Mouse (Mus musculus) right cerebral cortex, adult 18-20 months (tissue): ENCODE measurements around the gene Syn3.
A peak's percentile ranks its signal among the peaks of the same experiment; 100 is the strongest.

Experiments
- DNase-seq: peaks from one replicate; pipeline ENCODE4 v3.0.0; 2022; ENCODE audit warnings: mixed read lengths

Syn3 gene

DNA sequence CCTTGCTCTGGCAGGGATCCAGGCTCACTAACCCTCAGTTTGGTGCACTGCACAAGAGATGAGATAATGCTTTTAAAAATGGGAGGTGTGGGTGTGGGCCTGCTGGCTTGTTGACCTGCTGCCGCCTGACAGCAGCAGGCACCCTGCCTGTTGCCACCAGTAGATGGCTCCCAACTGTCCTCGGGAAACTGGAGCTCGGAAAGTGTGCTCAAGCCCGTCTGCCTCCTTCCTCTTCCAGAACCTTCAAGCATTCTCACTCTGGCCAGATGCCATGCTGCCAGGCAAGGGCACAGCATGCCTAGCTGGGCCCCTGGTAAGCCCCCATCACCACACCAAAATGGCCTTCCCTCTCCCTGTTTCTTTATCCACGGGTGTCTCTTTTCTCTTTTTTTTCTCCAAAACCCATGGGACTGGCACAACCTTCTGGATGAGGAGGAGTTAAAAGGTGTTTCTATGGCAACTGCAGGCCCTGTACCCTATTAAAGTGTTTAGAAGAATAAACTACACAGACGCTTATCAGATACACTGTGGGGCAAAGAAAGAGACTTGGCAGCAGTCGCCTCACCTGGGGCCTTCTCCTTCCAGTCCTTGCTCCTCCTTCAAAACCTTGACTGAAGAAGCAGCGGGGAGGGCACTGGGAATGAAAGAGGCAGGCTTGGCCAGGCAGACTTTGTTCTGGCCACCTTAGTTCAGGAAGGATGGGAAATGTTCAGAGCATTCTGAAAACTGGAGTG is 195.8 kb downstream of the Syn3 start:
- peak; percentile 71 for DNase-seq

DNA sequence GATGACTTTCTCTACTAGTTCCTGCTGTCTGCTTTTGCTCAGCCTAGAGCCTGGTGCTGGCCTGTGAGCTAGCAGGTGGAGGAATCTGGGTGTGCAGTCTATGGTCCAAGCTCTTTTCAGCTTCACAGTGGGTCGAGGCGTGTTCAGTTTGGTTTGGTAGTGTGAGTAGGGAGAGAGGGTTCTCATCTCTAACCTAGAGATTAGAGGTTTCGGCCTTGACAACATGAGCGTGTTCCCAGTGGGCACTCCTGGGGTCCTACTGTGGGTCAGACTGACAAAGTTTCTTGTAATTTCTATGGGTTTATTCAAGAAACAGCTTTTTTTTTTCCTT is 196.4 kb downstream of the Syn3 start:
- no peak for DNase-seq

DNA sequence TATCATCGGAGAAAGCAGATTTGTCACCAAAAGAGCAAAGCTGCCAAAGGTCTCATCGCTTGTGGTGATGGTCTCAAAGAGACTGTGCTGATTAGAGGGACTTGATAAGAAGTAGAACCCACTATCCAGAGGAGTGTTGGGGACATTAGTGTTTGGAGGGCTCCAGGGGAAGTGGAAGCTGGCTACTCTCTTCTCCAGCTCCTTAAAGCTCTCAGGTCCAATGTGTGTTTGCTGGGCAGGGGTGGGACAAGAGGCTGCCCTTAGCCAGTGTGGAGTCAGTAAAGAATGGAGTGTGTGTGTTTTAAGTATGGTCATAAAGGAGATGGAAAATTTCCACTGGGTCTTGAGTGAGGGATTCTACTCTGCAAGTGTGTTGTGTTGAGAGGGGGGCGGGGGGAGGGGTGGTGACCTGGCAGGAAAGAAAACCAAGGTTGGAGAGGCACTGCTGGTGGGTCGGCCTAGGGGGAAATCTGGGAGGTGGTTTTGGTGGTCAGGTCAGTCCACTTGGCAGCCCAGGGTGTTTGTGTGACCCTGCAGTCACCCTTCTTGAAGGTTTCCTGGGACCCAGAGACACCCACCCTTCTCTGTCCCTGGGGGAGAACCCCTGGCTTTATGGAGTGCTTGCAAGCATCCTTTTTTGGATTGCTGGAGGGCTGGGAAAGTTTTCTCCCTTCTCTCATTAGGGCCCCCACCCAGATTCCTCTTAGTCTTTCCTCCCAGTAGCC is 196.9 kb downstream of the Syn3 start:
- no peak for DNase-seq

DNA sequence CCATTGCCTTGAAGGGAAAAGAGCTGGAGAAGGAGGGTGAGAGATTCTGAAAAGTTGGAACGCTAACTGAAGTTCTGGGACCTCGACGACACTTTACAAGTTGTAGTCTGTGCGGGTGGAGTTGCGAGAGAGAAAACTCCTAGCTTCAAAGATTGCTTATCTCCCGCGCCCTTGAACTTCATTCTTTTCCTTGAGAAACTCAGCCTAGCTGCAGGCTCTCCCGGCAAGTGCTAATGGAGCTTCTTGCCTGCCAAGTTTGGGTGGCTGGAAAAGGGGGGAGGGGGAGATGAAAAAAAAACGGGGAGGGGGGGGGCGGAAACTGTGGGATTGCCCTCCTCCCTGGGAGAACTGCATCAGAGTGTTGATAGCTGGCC is 197.6 kb downstream of the Syn3 start:
- no peak for DNase-seq

DNA sequence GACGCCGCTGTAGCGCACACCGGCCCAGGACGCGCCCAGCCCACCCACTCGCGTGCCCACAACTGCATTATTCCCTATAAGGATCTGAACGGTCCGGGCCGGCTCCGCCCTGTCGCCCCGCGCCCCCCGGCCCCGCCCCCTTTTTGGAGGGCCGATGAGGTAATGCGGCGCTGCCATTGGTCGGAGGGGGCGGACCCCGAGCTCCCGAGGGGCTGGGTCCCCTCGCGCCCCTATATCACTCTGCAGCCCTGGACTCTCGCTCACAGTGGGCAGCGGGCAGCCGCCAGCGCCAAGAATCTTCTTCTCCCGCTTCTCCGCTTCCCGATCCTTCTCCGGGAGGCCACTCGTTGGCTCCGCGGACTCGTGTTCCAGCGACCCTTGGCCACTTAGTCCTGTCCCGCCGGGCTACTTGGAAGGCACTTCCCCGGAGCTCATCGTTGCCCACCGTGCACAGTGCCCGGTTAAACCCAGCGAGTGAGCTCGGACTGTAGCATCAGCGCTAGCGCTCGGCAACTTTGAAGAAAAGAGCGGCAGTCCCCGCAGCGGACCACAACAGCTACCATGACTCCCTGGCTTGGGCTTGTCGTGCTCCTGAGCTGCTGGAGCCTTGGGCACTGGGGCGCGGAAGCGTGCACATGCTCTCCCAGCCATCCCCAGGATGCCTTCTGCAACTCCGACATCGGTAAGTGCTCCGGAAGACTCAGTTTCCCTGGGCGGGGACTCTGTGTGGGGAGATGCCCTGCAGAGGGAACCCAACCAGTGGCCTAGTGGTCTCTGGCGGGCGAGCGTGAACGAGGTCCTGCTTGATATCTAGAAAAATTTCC is 198.2 kb downstream of the Syn3 start, which contains the start of gene Timp3:
Timp3 (plus strand) TSS at position 80 of the 824 bp plus-strand sequence.
- peak; percentile 46 for DNase-seq

DNA sequence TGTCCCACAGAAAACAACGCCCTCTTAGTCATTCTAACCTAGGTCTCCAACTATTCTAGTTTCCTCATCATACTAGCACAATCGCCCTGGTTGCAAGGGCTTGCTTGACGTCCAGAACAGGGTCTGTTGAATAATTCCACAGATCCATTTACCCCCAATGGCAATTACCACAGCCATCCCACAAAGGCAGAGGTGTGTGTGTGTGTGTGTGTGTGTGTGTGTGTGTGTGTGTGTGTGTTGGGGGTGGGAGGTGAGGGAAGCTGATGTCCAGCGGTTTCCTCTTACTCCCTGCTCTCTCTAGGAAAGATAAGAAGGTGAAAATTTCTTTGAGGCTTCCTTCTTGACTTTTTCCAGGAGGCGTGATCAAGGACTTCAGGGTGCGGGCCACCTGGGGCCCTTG is 198.9 kb downstream of the Syn3 start:
- DNase-seq: no peak

DNA sequence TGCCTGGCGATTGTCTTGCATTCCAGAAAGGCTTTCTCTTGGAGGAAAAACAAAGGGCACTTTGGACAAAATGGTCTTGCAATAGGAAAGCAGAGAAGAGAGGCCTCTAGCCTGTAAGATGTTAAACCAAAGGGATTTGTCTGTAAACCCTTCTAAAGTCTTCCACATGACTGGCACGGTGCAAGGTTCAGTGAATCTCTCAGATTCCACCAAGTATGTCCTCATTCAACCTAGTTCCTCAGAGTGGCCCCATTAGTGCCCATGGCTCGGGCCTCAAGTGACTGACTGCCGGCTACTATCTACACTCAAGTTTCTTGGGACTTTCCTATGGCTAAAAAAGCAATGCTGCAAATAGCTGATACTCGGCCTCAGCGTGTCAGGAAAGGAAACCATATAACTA is 200.4 kb downstream of the Syn3 start:
- no peak for DNase-seq

DNA sequence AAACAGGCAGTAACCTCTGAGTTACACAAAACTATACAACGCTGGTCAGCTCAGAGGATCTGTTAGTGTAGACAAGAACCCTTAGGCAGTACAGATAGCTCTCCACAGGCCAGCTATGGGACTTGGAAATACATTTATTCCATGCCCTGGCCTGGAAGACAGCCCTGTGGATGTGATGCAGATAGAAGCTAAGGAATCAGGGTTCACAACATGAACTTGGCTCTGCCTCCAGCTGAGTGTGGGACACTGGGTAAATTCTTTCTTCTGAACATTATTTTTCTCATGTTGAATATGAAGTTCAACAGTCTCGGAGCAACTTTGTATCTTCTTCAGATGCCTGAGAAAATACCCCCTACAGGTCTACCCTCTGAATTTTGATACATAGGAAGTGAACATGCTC is 201.4 kb downstream of the Syn3 start:
- DNase-seq: no peak

DNA sequence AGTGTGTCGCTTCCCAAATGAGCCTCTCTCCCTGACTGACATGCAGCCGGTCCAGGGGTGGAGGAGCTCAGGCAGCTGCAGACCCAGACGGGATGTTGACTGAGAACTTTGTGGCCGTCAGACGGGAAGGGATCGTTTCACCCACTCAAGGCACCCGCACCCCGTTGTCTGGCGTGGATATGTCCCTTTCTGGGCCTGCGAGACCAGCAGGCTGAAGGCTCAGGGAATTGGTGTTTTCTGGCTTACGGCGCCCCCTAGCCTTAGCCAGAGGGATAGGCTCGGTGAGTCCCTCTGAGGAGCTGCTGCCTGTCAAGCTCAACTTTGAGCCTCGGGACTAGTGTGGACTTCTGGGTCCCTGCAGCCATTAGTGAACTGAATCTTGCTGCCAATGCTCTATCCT is 202.6 kb downstream of the Syn3 start:
- peak; percentile 74 for DNase-seq

DNA sequence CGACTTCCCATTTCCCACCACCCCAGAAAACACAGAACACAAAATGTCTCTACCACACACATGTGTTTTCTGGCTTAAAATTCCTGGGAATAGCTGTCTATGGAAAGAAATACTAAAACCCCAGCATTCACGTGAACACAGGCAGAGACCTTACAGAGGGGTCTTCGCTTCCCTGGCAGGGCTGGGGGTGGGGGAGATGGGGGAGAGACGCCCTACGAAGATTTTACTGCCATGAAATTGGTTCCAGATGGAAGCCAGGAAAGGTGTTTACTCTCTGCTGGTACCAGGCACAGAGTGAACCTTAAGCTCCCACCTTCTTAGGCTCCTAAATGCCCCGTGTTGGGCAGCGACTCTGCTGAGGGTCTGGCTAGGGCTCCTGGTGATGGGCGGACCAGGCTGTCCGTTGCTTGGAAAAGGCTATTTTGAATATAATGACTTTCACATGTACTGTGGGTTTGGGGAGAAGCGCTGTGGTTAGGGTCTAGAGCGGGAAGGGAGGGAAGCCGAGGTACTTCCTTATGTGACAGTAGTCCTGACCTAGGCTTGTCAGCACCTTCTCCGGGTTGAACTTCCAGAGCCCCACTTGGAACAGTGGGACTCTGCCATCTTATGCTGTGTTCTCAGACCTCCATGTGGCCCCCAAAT is 203.1 kb downstream of the Syn3 start:
- no peak for DNase-seq

DNA sequence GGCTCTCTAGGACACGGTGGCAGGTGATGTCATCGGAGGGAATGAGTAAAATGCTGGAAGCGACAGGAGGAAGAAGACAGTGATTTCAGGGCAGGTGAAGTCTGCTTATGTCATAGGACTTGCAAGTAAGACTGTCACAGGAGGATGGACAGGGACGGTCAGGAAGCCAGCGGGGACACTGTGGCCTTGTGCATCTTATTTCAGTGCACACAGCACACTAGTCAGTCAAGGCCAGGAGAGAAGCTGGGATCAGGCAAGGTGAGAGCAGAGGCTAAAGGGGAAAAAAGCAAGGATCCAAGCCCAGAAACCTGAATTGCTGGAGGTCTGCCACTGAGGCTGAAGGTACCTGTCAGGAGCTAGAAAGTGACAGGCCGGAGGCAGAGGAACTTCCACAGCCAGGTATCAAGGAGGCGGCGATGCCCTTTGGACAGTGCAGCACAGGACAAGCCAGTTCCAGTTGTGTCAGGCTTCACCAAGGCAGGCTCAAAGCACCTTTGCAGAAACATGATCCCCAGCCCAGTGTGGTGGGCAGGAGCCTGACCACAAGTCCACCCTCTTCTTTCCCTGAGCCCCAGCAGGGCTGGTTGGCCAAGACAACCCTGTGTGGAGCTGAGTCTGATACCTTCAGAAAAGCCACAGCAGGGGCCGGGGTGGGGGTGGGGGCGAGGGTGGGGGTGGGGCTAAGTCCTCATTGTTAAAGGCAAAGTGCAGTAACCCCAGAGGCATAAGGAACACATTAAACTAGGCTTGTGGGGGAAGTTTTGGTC is 203.9 kb downstream of the Syn3 start:
- DNase-seq: no peak

DNA sequence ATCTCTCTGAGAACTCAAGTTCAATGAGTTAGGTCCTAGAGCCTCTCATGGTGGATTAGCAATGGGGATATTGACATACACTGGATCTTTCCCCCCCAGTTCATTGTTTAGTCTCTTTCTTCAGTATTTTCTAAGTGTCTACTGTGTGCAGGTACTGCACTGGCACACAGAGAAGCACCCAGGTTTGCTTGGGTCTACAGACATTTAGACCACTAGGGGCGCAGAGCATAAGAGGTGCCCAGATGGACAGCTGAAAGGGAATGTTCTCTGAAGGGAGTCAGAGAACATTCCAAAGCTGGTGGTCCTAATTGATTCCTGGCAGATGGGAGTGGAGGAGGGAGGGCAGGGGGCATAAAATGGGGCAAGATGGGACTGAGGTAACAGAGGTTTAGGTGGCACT is 204.8 kb downstream of the Syn3 start:
- DNase-seq: no peak

DNA sequence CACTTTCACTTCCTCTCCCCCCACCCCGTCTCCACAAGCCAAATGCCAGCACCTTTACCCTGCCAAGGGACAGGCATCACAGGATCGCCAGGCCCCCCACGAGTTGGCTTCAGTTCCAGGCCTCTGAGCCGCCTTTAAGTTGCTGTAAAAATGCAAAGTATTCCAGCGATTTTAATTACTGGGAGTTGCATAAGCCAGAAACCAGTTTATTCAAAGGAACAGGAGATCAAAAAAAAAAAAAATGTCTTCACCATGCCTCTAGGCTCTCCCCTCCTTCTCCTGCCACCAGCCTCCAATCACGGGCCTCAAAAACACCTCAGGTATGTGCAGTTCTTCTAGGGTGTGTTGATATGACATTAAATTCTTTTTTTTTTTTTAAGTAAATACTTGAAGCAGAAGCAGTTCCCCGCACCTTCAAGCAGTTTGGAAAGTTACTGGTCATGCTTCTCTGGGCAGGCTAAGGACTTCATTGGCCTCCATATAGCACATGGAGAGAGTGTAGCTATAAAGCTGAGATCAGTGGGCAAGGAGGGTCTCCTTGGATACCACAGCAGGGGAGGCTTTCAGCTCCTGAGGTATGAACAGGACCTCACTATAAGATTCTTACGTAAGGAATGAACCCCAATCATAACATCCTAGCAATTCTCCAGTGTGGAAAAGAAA is 208.5 kb downstream of the Syn3 start:
- DNase-seq: no peak

DNA sequence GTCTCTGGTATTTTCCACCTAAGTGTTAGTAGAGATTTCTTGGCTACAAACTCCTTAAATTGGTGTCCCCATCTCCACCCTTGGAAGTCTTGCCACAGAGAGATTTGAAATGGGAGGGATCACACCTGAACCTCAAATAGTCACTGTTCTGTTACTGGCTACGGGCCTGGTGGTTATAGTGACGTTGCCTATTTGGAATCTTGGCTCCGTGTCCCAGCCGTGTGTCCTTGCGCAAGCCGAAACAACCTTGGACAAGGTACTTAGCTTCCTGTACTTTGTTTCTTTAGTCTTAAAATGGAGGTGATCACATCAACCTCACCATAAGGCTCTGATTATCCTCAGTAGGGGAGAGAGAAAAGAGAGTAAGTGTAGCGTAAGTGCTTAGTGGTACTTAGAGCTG is 212.2 kb downstream of the Syn3 start:
- DNase-seq: no peak

DNA sequence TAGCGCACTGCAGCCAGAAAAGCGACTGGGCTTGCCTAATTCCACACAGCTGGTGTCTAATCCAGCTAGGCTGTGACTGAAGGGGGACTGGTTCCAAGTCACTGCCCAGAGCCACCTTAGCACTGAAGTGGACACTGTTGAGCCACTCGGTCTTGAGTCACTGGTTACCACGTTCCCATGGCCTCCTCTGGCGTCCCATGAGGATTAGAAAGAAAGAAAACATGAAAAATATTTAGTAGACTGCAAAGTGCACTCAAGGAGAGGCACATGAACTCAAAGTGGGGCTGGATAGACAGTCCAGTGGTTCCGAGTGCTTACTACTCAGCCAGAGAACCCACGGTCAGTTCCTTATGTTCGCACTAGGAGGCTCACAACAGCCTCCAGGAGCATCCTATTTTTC is 217.5 kb downstream of the Syn3 start:
- no peak for DNase-seq

DNA sequence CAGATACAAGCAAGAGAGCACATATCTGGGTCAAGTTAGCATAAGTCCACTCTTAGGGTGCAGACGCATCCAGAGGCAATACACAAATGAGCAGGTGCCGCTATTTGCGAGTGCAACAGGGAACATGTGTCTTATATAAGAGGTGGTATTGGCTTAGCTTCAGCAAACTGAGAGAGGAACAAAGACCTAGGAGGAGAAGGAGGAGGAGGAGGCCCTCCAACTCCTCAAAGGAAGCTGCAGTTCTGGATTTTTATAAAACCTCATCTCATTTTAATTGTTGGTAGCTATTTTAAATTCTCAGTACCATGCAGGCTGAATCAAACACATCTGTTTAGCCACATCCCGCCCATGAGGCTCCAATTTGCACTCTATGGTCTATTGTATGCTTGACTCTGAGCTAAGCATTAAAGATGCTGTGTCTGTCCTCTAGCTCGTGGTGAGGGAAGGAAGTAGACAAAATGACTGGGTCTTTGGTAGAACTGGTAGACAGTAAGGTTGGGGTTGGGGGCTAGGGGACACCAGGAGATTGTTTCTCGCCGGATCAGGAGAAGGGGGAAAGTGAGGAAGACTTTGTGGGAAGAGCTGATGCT is 219.0 kb downstream of the Syn3 start:
- DNase-seq: no peak

DNA sequence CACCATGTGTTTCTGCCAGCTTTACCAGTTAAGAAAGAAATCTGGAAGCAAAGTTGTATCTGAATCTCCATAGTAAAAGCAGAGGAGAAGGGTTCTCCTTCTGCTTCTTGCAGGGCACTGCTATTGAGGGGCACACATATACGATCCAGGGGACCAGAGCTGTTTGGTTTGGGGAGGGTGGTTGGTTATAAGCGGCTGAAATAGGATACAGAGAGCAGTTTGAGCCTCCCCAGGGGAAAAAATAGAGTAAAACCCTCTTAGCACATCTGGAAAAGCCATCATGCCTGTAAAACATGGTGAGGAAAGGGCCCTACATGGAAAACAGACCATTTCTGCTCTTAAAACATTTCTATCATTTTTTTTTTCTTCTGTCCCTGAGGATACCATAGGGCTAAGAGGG is 220.2 kb downstream of the Syn3 start:
- DNase-seq: no peak

DNA sequence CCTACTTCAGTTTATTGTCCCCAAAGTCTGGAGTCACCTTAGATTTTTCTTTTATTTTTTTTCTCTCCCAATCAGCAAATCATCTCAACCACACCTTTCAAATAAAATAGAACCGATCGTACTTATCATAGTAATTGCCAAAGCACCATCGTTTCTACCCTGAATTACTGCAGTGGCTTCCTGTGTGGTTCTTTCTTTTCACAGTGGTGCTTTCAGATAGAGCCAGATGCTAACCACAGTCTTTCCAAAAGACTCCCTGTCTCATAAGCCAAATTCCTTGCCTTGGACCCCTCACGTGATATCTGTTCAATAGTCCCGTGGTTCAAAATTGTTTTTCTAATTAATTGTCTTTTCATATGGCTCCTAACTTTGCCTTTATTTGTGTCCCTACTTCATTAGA is 221.4 kb downstream of the Syn3 start:
- no peak for DNase-seq

DNA sequence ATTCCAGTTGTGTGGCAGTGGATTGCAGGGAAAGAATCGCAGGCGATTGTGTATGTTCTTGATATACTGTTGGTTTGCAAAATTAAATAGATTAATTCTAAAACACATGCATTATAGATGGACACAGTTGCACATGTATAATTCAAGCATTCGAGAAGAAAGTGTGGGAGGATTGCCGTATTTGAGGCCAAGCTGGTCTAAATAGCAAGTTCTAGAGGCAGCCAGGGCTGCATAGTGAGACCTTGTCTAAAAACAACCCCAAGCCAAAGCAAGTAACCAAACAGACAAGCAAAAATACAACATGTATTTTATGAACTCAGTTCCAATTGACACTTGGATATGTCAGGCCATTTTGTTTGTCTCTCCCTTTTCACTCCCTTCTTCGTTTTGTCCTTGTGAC is 223.1 kb downstream of the Syn3 start:
- no peak for DNase-seq

DNA sequence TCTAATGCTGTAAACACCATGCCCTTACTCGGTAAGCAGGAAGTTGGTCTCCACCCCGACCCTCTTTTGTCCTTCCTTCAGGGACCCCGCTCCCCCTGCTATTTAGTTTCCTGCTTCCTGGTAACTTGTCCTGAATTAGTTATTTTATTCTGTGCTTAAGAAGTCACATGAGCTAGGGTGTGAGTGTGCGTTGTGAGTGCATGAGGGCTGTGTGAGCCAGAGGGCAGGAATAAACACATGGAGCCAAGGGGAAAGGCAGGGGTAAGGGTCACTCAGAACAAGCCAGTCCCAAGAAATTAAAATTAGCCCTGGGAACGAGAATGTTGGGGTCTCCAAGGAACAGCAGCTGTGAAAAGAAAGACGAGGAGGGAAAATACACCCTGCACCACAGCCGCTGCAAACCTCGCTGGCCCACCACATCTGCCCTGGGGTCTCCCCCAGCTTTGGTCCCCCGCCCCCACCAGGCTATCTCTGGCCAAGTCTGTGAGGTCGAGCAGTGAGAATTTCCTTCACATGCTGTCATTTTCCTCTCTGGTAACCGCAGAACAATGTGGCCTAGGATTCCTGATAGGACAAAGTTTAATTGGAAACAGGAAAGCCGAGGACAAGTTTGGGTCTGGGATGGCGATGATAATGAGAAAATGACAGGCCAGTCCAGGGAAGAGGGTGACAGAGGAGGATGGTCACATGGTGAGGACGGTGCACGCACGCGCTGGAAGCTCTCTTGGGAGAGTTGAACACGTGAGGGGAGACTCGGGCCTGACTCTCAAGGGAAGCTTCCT is 225.1 kb downstream of the Syn3 start:
- no peak for DNase-seq

DNA sequence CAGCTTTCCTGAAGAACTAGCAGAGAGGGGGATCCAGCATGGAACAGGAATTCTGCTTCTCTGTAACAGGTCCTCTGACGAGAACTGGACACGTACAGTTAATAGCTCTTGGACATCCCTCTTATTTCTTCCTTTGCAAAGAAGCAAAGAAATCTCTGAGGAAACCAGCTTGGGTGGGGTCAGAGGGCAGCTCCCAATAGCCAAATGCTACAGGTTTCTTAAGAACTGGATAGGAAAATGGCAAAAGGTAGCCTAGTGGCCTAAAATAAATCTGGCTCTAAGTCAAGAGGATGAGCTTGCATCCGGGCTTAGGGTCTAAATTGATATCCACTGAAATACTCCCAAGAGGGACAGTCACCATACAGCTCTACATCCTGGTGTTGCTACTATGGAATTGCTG is 225.9 kb downstream of the Syn3 start:
- DNase-seq: no peak
